Mouse (Mus musculus) liver, embryonic 14.5 days (tissue): ENCODE data around the gene Ankib1.

Source experiments
- CTCF ChIP-seq: IDR thresholded peaks from 2 replicates; pipeline ENCODE4 v1.5.1; 2016; ENCODE audit warnings: antibody characterized with exemption, low read depth, control low read depth
- EP300 ChIP-seq: IDR thresholded peaks from 2 replicates; pipeline ENCODE4 v1.6.1; 2016; ENCODE audit warnings: antibody characterized with exemption, low read depth

DNA sequence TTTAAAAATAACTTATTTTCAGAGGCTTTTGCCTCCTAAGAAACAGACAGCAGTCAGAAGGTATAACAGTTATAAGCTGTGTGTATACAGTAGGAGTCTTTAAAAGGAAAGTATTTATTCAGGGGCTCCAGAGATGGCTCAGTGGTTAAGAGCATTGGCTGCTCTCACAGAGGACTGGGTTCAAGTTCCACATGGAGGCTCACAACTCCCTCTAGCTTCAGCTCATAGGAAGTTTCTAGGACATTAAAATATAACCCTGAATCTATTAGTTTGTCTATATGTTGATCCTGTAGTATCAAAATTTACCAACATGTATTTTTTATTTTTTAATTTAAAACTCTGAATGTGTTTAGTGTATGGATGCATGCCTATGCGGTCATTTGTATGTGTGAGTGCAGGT is 5.7 kb upstream of the Ankib1 start:
- TF ChIP-seq CTCF: peak; percentile 10; the same call in 1 of the 2 replicates
- no peak for TF ChIP-seq EP300
